Mouse (Mus musculus) kidney, embryonic 15.5 days (tissue): ENCODE results near the gene Eif2ak4. TPM values are rescaled to one million over a fixed set of nuclear protein-coding genes. Genes with fewer than 3 reads are reported as not detected.

Experiments
- ATAC-seq: fragments of 200-750 bp; cut with Nextera tagmentation; replicated peaks from 2 replicates; pipeline ENCODE4 v1.8.0; 2017; ENCODE audit warnings: moderate TSS enrichment; ENCODE audit not compliant: low FRiP score
- H3K27ac ChIP-seq: fragments of 300-500 bp; sonication (generic); 2 replicates; pipeline ENCODE4 v1.5.1; 2015; ENCODE audit warnings: mild to moderate bottlenecking, inconsistent platforms
- H3K27me3 ChIP-seq: fragments of 300-500 bp; sonication (generic); 2 replicates; pipeline ENCODE4 v1.6.1; 2015; ENCODE audit warnings: inconsistent platforms
- H3K36me3 ChIP-seq: fragments of 300-500 bp; sonication (generic); 2 replicates; pipeline ENCODE4 v1.6.1; 2015; ENCODE audit warnings: inconsistent platforms
- H3K4me1 ChIP-seq: fragments of 300-500 bp; sonication (generic); 2 replicates; pipeline ENCODE4 v1.6.1; 2015; ENCODE audit warnings: inconsistent platforms
- H3K4me2 ChIP-seq: fragments of 300-500 bp; sonication (generic); 2 replicates; pipeline ENCODE4 v1.6.1; 2015; ENCODE audit warnings: moderate library complexity, mild to moderate bottlenecking, inconsistent platforms
- H3K4me3 ChIP-seq: fragments of 300-500 bp; sonication (generic); replicated peaks from 2 replicates; pipeline ENCODE4 v1.5.1; 2015; ENCODE audit warnings: mild to moderate bottlenecking, inconsistent platforms
- H3K9ac ChIP-seq: fragments of 300-500 bp; sonication (generic); 2 replicates; pipeline ENCODE4 v1.6.1; 2015; ENCODE audit warnings: mild to moderate bottlenecking, inconsistent platforms
- H3K9me3 ChIP-seq: fragments of 300-500 bp; sonication (generic); replicated peaks from 2 replicates; pipeline ENCODE4 v1.6.1; 2016; ENCODE audit warnings: inconsistent platforms
- WGBS: fragments of 180-500 bp; shearing (Covaris S2); methylation state at CpG from one replicate; pipeline ENCODE4 v1.1.7; 2015; ENCODE audit warnings: mixed read lengths; 5-methylcytosine and 5-hydroxymethylcytosine counted together
- polyA plus RNA-seq: library from polyadenylated mRNA; unstranded; fragments of >200 nt; fragmentation: Nextera tagmentation; extraction: Ambion mirVana; gene quantifications from 2 replicates; pipeline ENCODE4 v1.2.1, GENCODE M21; 2015

Gene Eif2ak4
- polyA plus RNA-seq, 1 experiment from 2014 or later, result 13.8 TPM

GRCm38 (mm10) chr2:118495024-118495423 is 106.6 kb downstream of the Eif2ak4 start:
- no peak overlapping the region for H3K27ac ChIP-seq
- no peak overlapping the region for H3K4me2 ChIP-seq
- no peak overlapping the region for H3K9ac ChIP-seq
- H3K9me3 ChIP-seq, result no peaks in the 10 kb centered on the region
- ATAC-seq, result no peak
- 63% methylated on average over 9 of the region's 9 CpGs for WGBS
- H3K4me3 ChIP-seq, result no peak overlapping the region
- H3K4me1 ChIP-seq, result peaks cover 38% of the 10 kb centered on the region
- H3K27me3 ChIP-seq, result no peaks in the 10 kb centered on the region
- H3K36me3 ChIP-seq, result no peaks in the 10 kb centered on the region

- Histone ChIP-seq H3K4me1 (peaks cover 22% of the 10 kb centered on the region), H3K4me2 (no peak overlapping the region), H3K27ac (no peak overlapping the region), H3K27me3 (no peaks in the 10 kb centered on the region), H3K36me3 (no peaks in the 10 kb centered on the region), H3K9ac (no peak overlapping the region), H3K9me3 (no peaks in the 10 kb centered on the region), H3K4me3 (no peak overlapping the region)
- no peak for ATAC-seq
- 86% methylated on average over 5 of the region's 5 CpGs for WGBS
Observed at GRCm38 (mm10) chr2:118497890-118498289, 109.5 kb downstream of the Eif2ak4 start.

- peaks cover 22% of the 10 kb centered on the region for H3K4me1 ChIP-seq
- no peak for ATAC-seq
- no peak overlapping the region for H3K4me3 ChIP-seq
- no peaks in the 10 kb centered on the region for H3K36me3 ChIP-seq
- H3K9ac ChIP-seq, result no peak overlapping the region
- H3K9me3 ChIP-seq, result no peaks in the 10 kb centered on the region
- H3K27me3 ChIP-seq, result no peaks in the 10 kb centered on the region
- H3K27ac ChIP-seq, result peak overlapping the region; percentile 54; the same call in 1 of the 2 replicates
- WGBS, result 77% methylated on average over 6 of the region's 6 CpGs
- H3K4me2 ChIP-seq, result no peak overlapping the region
Observed at GRCm38 (mm10) chr2:118498476-118498875, 110.1 kb downstream of the Eif2ak4 start.

GRCm38 (mm10) chr2:118499135-118499961 is 110.9 kb downstream of the Eif2ak4 start:
- 32% methylated on average over 20 of the region's 20 CpGs for WGBS
- peak overlapping the region; percentile 54 for H3K27ac ChIP-seq

GRCm38 (mm10) chr2:118500191-118500590 is 111.8 kb downstream of the Eif2ak4 start:
- Histone ChIP-seq H3K9ac (no peak overlapping the region), H3K4me2 (no peak overlapping the region), H3K4me3 (no peak overlapping the region), H3K9me3 (no peaks in the 10 kb centered on the region), H3K27me3 (no peaks in the 10 kb centered on the region), H3K36me3 (no peaks in the 10 kb centered on the region), H3K27ac (peak overlapping the region; percentile 54; the same call in 1 of the 2 replicates), H3K4me1 (peaks cover 22% of the 10 kb centered on the region)
- ATAC-seq, result no peak
- 93% methylated on average over 2 of the region's 2 CpGs for WGBS

More at GRCm38 (mm10) chr2:118499135-118499961, 110.9 kb downstream of the Eif2ak4 start:
- Histone ChIP-seq H3K4me2 (no peak overlapping the region), H3K27me3 (no peaks in the 10 kb centered on the region), H3K4me3 (no peak overlapping the region), H3K4me1 (peaks cover 22% of the 10 kb centered on the region), H3K36me3 (no peaks in the 10 kb centered on the region), H3K9me3 (no peaks in the 10 kb centered on the region), H3K9ac (no peak overlapping the region)
- peak; percentile 72 for ATAC-seq

GRCm38 (mm10) chr2:118507126-118507525 is 118.7 kb downstream of the Eif2ak4 start:
- Histone ChIP-seq H3K9me3 (no peaks in the 10 kb centered on the region), H3K9ac (no peak overlapping the region), H3K4me3 (no peak overlapping the region), H3K27me3 (no peaks in the 10 kb centered on the region), H3K36me3 (no peaks in the 10 kb centered on the region), H3K4me1 (peaks cover 36% of the 10 kb centered on the region), H3K4me2 (no peak overlapping the region), H3K27ac (no peak overlapping the region)
- ATAC-seq, result no peak
- 84% methylated on average over 7 of the region's 7 CpGs for WGBS

- Histone ChIP-seq H3K9ac (0 out of 2 replicates have a peak overlapping the region, but pooled peaks have one; percentile 8), H3K27me3 (no peaks in the 10 kb centered on the region), H3K4me2 (peak overlapping the region; percentile 20; the same call in 1 of the 2 replicates), H3K4me3 (no peak overlapping the region), H3K36me3 (no peaks in the 10 kb centered on the region), H3K4me1 (peaks cover 47% of the 10 kb centered on the region), H3K9me3 (no peaks in the 10 kb centered on the region), H3K27ac (peak overlapping the region; percentile 89)
- ATAC-seq, result no peak
- 27% methylated on average over 8 of the region's 8 CpGs for WGBS
Observed at GRCm38 (mm10) chr2:118509688-118510446, 121.4 kb downstream of the Eif2ak4 start.

- Histone ChIP-seq H3K27ac (peak overlapping the region; percentile 89), H3K4me1 (peaks cover 47% of the 10 kb centered on the region), H3K36me3 (no peaks in the 10 kb centered on the region), H3K4me2 (peak overlapping the region; percentile 20; the same call in 1 of the 2 replicates), H3K27me3 (no peaks in the 10 kb centered on the region), H3K4me3 (no peak overlapping the region), H3K9ac (no peak overlapping the region), H3K9me3 (no peaks in the 10 kb centered on the region)
- 25% methylated on average over 29 of the region's 29 CpGs for WGBS
- peak; percentile 95 for ATAC-seq
Observed at GRCm38 (mm10) chr2:118510447-118511310, 122.3 kb downstream of the Eif2ak4 start.

GRCm38 (mm10) chr2:118511779-118512417 is 123.5 kb downstream of the Eif2ak4 start:
- 32% methylated on average over 11 of the region's 11 CpGs for WGBS
- Histone ChIP-seq H3K4me2 (no peak overlapping the region), H3K27me3 (no peaks in the 10 kb centered on the region), H3K27ac (peak overlapping the region; percentile 89), H3K4me3 (no peak overlapping the region), H3K4me1 (peaks cover 47% of the 10 kb centered on the region), H3K9ac (no peak overlapping the region), H3K36me3 (no peaks in the 10 kb centered on the region), H3K9me3 (no peaks in the 10 kb centered on the region)
- ATAC-seq, result no peak

- 66% methylated on average over 16 of the region's 16 CpGs for WGBS
- peak overlapping the region; percentile 89 for H3K27ac ChIP-seq
- no peak overlapping the region for H3K9ac ChIP-seq
- no peak for ATAC-seq
- peaks cover 47% of the 10 kb centered on the region for H3K4me1 ChIP-seq
- no peaks in the 10 kb centered on the region for H3K36me3 ChIP-seq
- no peaks in the 10 kb centered on the region for H3K27me3 ChIP-seq
- no peak overlapping the region for H3K4me3 ChIP-seq
- no peak overlapping the region for H3K4me2 ChIP-seq
- H3K9me3 ChIP-seq, result no peaks in the 10 kb centered on the region
Observed at GRCm38 (mm10) chr2:118512418-118513377, 124.3 kb downstream of the Eif2ak4 start.
